Mouse (Mus musculus): ENCODE data around the gene Slc39a2. TPM values are rescaled to one million over a fixed set of nuclear protein-coding genes. Genes with fewer than 3 reads are reported as not detected.
A peak's percentile ranks its signal among the peaks of the same experiment; 100 is the strongest.

Gene Slc39a2
- polyA plus RNA-seq, 1 experiment from 2014 or later = 0.48 TPM

- WGBS = under 1% methylated on average over 43 of the region's 43 CpGs
- peak; percentile 89 for ATAC-seq (ENCODE audit: extremely low read depth, insufficient number of reproducible peaks, low FRiP score, low TSS enrichment)
Measured at GRCm38 (mm10) chr14:51884598-51885331, 7.9 kb upstream of the Slc39a2 start, which contains the start of gene Mettl17. Gene Mettl17 (plus strand): TSS chr14:51884842.

GRCm38 (mm10) chr14:51886051-51886450, 6.6 kb upstream of the Slc39a2 start:
- Histone ChIP-seq H3K36me3 (peaks cover 53% of the 10 kb centered on the region), H3K4me2 (peak overlapping the region; percentile 94), H3K4me1 (peaks cover 13% of the 10 kb centered on the region), H3K4me3 (peak overlapping the region; percentile 80), H3K27ac (replicated peaks) (no peak overlapping the region), H3K9me3 (no peaks in the 10 kb centered on the region), H3K9ac (0 out of 2 replicates have a peak overlapping the region, but pooled peaks have one; percentile 8), H3K27me3 (replicated peaks) (no peaks in the 10 kb centered on the region)
- ATAC-seq (ENCODE audit: extremely low read depth, insufficient number of reproducible peaks, low FRiP score, low TSS enrichment) = no peak
- 61% methylated on average over 6 of the region's 6 CpGs for WGBS

More at GRCm38 (mm10) chr14:51884598-51885331, 7.9 kb upstream of the Slc39a2 start, which contains the start of gene Mettl17:
- H3K27me3 ChIP-seq (replicated peaks) = no peaks in the 10 kb centered on the region
- peak within 1 kb of the TSS; percentile 88 for H3K9ac ChIP-seq
- H3K4me1 ChIP-seq = peaks cover 13% of the 10 kb centered on the region
- H3K36me3 ChIP-seq = peaks cover 40% of the 10 kb centered on the region
- peak within 1 kb of the TSS; percentile 80 for H3K27ac ChIP-seq (replicated peaks)
- H3K4me3 ChIP-seq = peak within 1 kb of the TSS; percentile 80
- no peaks in the 10 kb centered on the region for H3K9me3 ChIP-seq
- H3K4me2 ChIP-seq = peak within 1 kb of the TSS; percentile 94

DNA sequence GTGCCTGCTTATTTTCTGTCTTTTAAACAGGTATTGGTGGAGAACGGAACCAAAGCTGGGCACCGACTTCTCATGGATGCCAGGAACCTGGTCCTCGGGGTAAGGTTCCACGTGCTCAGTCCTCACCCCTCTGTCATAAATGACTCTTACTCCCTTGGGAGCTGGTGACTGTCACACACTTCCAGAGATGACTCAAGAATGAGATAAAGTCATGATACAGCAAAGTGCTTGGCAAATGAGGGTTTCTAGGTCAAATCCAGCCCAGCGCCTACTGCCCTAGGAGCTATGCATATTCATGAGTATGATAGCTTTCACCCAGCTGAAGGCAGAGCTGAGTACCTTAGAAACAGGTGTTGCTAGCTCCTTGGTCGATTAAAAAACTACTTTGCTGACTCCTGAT, 2.9 kb upstream of the Slc39a2 start:
- Histone ChIP-seq H3K4me1 (peaks cover 29% of the 10 kb centered on the region), H3K36me3 (peaks cover 68% of the 10 kb centered on the region), H3K9me3 (no peaks in the 10 kb centered on the region), H3K9ac (no peak overlapping the region), H3K27ac (replicated peaks) (no peak overlapping the region), H3K4me2 (no peak overlapping the region), H3K27me3 (replicated peaks) (no peaks in the 10 kb centered on the region), H3K4me3 (no peak overlapping the region)
- 83% methylated on average over 6 of the region's 6 CpGs for WGBS
- no peak for ATAC-seq (ENCODE audit: extremely low read depth, insufficient number of reproducible peaks, low FRiP score, low TSS enrichment)

DNA sequence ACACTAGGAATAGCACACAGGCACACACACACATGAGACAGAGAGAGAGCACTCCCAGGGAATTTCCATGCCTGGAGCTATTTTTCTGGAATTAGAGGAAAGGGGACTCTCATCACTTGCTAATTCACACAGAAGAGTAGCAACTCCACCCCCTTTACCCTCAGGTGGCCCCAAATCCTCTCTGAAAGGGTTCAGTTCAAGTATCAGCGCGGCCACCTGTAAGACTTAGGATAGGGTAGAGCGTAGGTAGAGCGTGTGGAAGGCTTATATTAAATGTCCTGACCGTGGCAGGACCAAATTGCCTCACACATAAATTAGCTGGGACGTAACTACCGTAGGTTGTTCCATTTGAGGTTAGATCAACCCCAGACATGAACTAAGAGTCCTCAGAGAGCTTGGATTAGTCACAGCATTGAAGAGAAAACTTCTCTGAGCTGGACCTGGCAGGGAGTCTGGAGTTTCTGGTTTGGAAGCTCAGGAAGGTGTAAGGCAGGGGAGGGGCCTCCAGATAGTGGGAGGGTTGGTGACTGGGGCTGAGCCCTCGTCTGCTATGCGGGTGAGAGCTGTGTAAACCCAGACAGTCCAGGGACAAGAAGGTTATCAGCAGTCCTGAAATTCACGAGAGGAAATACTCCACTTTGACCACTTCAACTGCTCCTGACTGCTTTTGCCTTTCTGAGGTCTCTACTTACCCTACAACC, 555 bp downstream of the Slc39a2 start:
- Histone ChIP-seq H3K27me3 (replicated peaks) (no peaks in the 10 kb centered on the region), H3K4me3 (no peak overlapping the region), H3K9me3 (no peaks in the 10 kb centered on the region), H3K36me3 (peaks cover 46% of the 10 kb centered on the region), H3K9ac (0 out of 2 replicates have a peak overlapping the region, but pooled peaks have one; percentile 28), H3K4me1 (peaks cover 16% of the 10 kb centered on the region), H3K4me2 (no peak overlapping the region), H3K27ac (replicated peaks) (no peak overlapping the region)
- WGBS = 24% methylated on average over 10 of the region's 10 CpGs
- no peak for ATAC-seq (ENCODE audit: extremely low read depth, insufficient number of reproducible peaks, low FRiP score, low TSS enrichment)

DNA sequence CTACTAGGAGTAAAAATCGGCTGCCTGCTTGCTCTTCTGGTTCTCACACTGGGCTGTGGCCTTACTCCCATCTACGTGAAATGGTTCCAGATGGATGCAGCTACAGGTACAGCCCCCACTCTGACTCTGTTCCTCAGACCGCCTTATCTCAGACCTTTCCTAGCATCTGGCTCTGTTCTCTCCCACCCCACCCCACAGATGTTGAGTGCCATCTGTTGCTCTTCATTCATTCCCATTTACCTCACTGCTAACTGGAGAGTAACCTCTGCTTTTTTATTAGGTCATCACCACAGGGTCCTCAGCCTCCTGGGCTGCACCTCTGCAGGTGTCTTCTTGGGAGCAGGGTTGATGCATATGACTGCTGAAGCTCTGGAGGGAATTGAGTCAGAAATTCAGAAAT, 1.1 kb downstream of the Slc39a2 start:
- Histone ChIP-seq H3K9me3 (no peaks in the 10 kb centered on the region), H3K9ac (no peak overlapping the region; the same call in 1 of the 2 replicates), H3K27me3 (replicated peaks) (no peaks in the 10 kb centered on the region), H3K27ac (replicated peaks) (no peak overlapping the region), H3K4me3 (no peak overlapping the region), H3K4me1 (peaks cover 16% of the 10 kb centered on the region), H3K4me2 (no peak overlapping the region), H3K36me3 (peaks cover 41% of the 10 kb centered on the region)
- WGBS = 41% methylated on average over 3 of the region's 3 CpGs
- ATAC-seq (ENCODE audit: extremely low read depth, insufficient number of reproducible peaks, low FRiP score, low TSS enrichment) = no peak

GRCm38 (mm10) chr14:51895071-51895470, 2.4 kb downstream of the Slc39a2 start:
- no peak overlapping the region for H3K4me3 ChIP-seq
- H3K9ac ChIP-seq = no peak overlapping the region

DNA sequence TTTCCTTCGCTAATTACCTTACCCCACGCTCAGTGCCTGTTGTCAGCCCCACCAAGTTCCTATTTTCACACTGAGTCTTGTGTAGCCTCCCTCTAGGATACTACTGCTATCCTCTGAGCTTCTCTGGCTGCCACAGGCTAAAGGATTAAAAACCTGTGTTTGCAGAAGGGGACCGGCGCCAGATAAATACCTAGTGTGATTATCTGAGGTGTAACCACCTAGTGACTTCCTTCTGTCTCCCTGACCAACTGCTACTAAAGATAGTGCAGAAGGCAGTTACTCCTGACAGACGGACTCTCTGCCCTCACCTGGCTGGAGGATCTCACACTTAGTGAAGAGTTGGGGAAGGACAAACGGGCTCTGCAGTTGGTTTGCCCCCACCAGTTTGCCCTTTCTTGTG, 3.3 kb downstream of the Slc39a2 start:
- H3K4me3 ChIP-seq = no peak overlapping the region
- peaks cover 19% of the 10 kb centered on the region for H3K36me3 ChIP-seq
- H3K4me1 ChIP-seq = peaks cover 16% of the 10 kb centered on the region

More at GRCm38 (mm10) chr14:51895071-51895470, 2.4 kb downstream of the Slc39a2 start:
- Histone ChIP-seq H3K27me3 (replicated peaks) (no peaks in the 10 kb centered on the region), H3K9me3 (no peaks in the 10 kb centered on the region), H3K4me1 (peaks cover 16% of the 10 kb centered on the region), H3K36me3 (peaks cover 28% of the 10 kb centered on the region), H3K4me2 (no peak overlapping the region), H3K27ac (replicated peaks) (no peak overlapping the region)
- no peak for ATAC-seq (ENCODE audit: extremely low read depth, insufficient number of reproducible peaks, low FRiP score, low TSS enrichment)
- 68% methylated on average over 14 of the region's 14 CpGs for WGBS

DNA sequence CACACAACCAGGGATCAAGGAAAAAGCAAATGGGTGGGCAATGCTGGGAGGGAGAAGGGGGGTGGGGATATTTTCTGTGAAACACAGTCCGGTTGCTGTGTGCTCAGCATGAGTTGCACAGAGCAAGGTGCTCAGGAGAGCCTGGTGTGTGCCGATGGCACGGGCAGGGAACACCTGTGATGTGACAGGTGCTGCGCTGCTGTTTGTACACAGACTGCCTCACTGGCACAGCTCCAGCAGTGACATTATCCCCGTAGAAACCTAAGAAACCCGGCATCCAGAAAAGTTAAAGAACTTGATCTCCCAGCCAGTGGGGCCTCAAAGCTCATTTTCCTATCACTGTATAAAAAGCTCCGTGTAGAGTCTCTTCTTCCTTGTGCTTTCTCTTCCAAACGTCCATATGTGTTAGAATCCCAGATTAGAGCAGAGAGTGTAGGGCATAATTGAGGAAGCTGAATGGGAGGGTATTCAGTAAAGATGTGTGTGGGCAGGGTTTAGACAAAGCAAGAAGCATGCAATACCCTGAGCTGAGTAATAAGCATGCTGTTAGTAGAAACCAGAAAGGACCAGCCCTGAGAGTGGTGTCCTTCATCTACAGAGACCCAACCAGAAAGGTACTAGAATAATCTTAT, 4.0 kb downstream of the Slc39a2 start:
- Histone ChIP-seq H3K9ac (no peak overlapping the region), H3K27ac (replicated peaks) (no peak overlapping the region), H3K9me3 (no peaks in the 10 kb centered on the region), H3K4me2 (no peak overlapping the region), H3K4me1 (peaks cover 16% of the 10 kb centered on the region), H3K4me3 (no peak overlapping the region), H3K27me3 (replicated peaks) (no peaks in the 10 kb centered on the region), H3K36me3 (peaks cover 12% of the 10 kb centered on the region)
- no peak for ATAC-seq (ENCODE audit: extremely low read depth, insufficient number of reproducible peaks, low FRiP score, low TSS enrichment)
- 70% methylated on average over 8 of the region's 8 CpGs for WGBS

More for the DNA sequence above, 3.3 kb downstream of the Slc39a2 start:
- Histone ChIP-seq H3K9ac (no peak overlapping the region), H3K9me3 (no peaks in the 10 kb centered on the region), H3K27me3 (replicated peaks) (no peaks in the 10 kb centered on the region), H3K4me2 (no peak overlapping the region), H3K27ac (replicated peaks) (no peak overlapping the region)
- no peak for ATAC-seq (ENCODE audit: extremely low read depth, insufficient number of reproducible peaks, low FRiP score, low TSS enrichment)
- 65% methylated on average over 6 of the region's 6 CpGs for WGBS

DNA sequence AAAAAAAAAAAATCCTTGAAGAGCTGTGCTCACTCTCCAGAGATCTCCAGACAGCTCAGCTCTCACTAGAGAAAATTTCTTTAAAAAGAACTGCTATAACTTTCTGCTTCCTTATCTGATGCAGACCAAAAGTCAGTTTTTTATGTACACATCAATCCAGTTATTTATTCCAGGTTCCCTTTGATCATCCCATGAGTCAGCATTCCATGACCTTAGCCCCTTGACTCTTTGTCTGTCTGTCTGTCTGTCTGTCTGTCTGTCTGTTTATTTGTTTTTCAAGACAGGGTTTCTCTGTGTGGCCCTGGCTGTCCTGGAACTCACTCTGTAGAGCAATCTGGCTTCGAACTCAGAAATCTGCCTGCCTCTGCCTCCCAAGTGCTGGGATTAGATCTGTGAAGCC, 6.7 kb downstream of the Slc39a2 start:
- Histone ChIP-seq H3K4me1 (peaks cover 14% of the 10 kb centered on the region), H3K27ac (replicated peaks) (no peak overlapping the region)
- no peak for ATAC-seq (ENCODE audit: extremely low read depth, insufficient number of reproducible peaks, low FRiP score, low TSS enrichment)

DNA sequence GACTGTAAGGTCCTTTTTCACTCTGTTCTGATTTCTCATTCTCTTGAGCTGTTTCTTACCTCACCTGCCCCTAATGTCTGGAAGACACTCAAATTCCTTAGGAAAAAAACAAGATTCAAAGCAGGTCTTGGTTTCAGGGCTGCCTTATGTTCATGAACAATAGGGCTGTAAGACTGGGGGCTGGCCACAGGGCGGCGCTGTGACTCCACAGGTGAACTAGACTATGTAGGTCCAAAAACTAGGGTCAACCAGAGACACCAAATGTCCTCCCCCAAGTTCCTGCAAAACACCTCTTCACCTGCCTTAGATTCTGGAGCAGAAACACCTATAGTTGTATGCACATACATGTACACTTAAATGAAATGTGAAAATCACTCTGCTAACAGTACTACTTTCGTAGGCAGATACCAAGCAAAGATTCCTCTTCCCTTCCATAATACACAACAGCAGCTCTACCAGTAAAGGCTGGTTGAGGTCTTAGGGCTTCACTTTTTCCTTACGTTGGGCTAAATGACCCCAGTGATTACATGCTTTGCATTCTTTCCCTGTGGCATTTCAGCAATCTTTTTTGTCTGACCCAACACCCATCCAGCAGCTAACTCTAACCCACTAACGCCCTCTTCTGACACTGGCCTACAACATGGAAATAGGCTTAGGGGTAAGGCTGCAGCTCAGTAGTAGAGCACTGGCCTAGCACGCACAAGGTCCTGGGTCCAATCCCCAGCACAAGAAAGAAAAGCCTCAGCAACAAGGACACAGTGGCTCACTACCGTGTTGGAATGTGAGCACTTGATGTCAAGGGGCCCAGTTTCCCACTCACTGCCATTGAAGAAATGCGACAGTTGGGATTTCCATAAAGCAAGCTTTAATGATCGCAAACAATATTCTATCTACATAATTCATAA, 10.4 kb downstream of the Slc39a2 start:
- peak overlapping the region; percentile 53 for H3K27ac ChIP-seq (replicated peaks)
- 44% methylated on average over 9 of the region's 9 CpGs for WGBS

More for the DNA sequence above, 6.7 kb downstream of the Slc39a2 start:
- H3K36me3 ChIP-seq = peaks cover 3% of the 10 kb centered on the region; the same call in 1 of the 2 replicates
- no peaks in the 10 kb centered on the region for H3K27me3 ChIP-seq (replicated peaks)
- WGBS = 87% methylated on average over 1 of the region's 1 CpGs
- H3K9me3 ChIP-seq = no peaks in the 10 kb centered on the region
- H3K4me2 ChIP-seq = no peak overlapping the region
- no peak overlapping the region for H3K9ac ChIP-seq
- H3K4me3 ChIP-seq = no peak overlapping the region

More for the DNA sequence above, 10.4 kb downstream of the Slc39a2 start:
- no peak for ATAC-seq (ENCODE audit: extremely low read depth, insufficient number of reproducible peaks, low FRiP score, low TSS enrichment)
- Histone ChIP-seq H3K4me3 (no peak overlapping the region), H3K36me3 (peaks cover 33% of the 10 kb centered on the region), H3K4me2 (no peak overlapping the region), H3K27me3 (replicated peaks) (no peaks in the 10 kb centered on the region), H3K9ac (0 out of 2 replicates have a peak overlapping the region, but pooled peaks have one; percentile 29), H3K4me1 (peaks cover 31% of the 10 kb centered on the region), H3K9me3 (no peaks in the 10 kb centered on the region)
